Comparison of ENCODE assay signal across 25 mouse cellular contexts in genomic region chr6:116440447-116440846, GRCm38 (mm10). TPM values are rescaled to one million over a fixed set of nuclear protein-coding genes. Genes with fewer than 3 reads are reported as not detected.
A peak's percentile ranks its signal among the peaks of the same experiment; 100 is the strongest.
DNase-seq lines count a peak whose midpoint lies in the region; ATAC-seq lines count a peak whose summit lies in the region.
"Had no signal": no experiment of that assay in that cellular context is flagged by ENCODE, and none has a peak within 500 bp of the region (broad histone marks: within the 10 kb centered on the region; RNA-seq: fewer than 3 reads in every experiment).

No protein-coding gene starts in this region.

- H3K27me3 ChIP-seq in heart, embryonic 12.5 days (replicated peaks), result no peaks in the 10 kb centered on the region
- H3K27me3 ChIP-seq in heart, embryonic 16.5 days (ENCODE audit: control insufficient read depth, insufficient read depth, low read length), result no peaks in the 10 kb centered on the region
- H3K27me3 ChIP-seq: embryonic facial prominence, embryonic 12.5 days; forebrain, embryonic 12.5 days; hindbrain, embryonic 15.5 days; kidney, embryonic 15.5 days had no signal

- peak overlapping the region; percentile 83 for H3K27ac ChIP-seq in heart, embryonic 12.5 days (ENCODE audit: poor library complexity, severe bottlenecking)
- H3K27ac ChIP-seq in heart, embryonic 16.5 days (ENCODE audit: low read length), result peak overlapping the region; percentile 86
- H3K27ac ChIP-seq: embryonic facial prominence, embryonic 12.5 days; forebrain, embryonic 12.5 days; hindbrain, embryonic 15.5 days; kidney, embryonic 15.5 days had no signal

- H3K4me1 ChIP-seq in heart, embryonic 12.5 days (replicated peaks), result peaks cover 19% of the 10 kb centered on the region
- peaks cover 12% of the 10 kb centered on the region for H3K4me1 ChIP-seq in heart, embryonic 16.5 days (ENCODE audit: control insufficient read depth, insufficient read depth, low read length)
- H3K4me1 ChIP-seq: embryonic facial prominence, embryonic 12.5 days; forebrain, embryonic 12.5 days; hindbrain, embryonic 15.5 days; kidney, embryonic 15.5 days had no signal

- peak overlapping the region; percentile 13 for H3K4me2 ChIP-seq in heart, embryonic 12.5 days
- H3K4me2 ChIP-seq in heart, embryonic 16.5 days (ENCODE audit: low read depth, low read length), result peak overlapping the region; percentile 45
- H3K4me2 ChIP-seq: embryonic facial prominence, embryonic 12.5 days; forebrain, embryonic 12.5 days; hindbrain, embryonic 15.5 days; kidney, embryonic 15.5 days had no signal

- intact Hi-C loops in heart, postnatal 36 days (cut with DNase I), result no loop called here

- H3K36me3 ChIP-seq in heart, embryonic 12.5 days, result no peaks in the 10 kb centered on the region
- H3K36me3 ChIP-seq in heart, embryonic 16.5 days (ENCODE audit: control insufficient read depth, insufficient read depth), result no peaks in the 10 kb centered on the region
- H3K36me3 ChIP-seq: embryonic facial prominence, embryonic 12.5 days; forebrain, embryonic 12.5 days; hindbrain, embryonic 15.5 days; kidney, embryonic 15.5 days had no signal

- H3K9me3 ChIP-seq in heart, embryonic 12.5 days (replicated peaks), result no peaks in the 10 kb centered on the region
- peaks cover 10% of the 10 kb centered on the region for H3K9me3 ChIP-seq in heart, embryonic 16.5 days (replicated peaks; ENCODE audit: control insufficient read depth, low read length)
- H3K9me3 ChIP-seq: embryonic facial prominence, embryonic 12.5 days; forebrain, embryonic 12.5 days; hindbrain, embryonic 15.5 days; kidney, embryonic 15.5 days had no signal

- WGBS in heart, embryonic 12.5 days, result 65% methylated on average over 4 of the region's 4 CpGs
- 54% methylated on average over 4 of the region's 4 CpGs for WGBS in heart, embryonic 16.5 days

- DNase-seq in heart, adult 11 months, result peak; percentile 86
- no peak for DNase-seq in heart, adult 18-20 months
- DNase-seq in heart, postnatal 36 days, result no peak
- no peak for DNase-seq in left cerebral cortex, adult 11 months (ENCODE audit: low spot score)
- no peak for DNase-seq in urinary bladder, postnatal 14 days (ENCODE audit: low spot score)
- DNase-seq: adrenal gland, postnatal 14 days; B cell, adult 2 months; cerebellum, adult 11-12 months; cerebellum, adult 9-10 months; cerebellum, postnatal 25 days; gastrocnemius, postnatal 10 days; kidney, adult 2 months had no signal

- no peak overlapping the region for H3K4me3 ChIP-seq in heart, embryonic 12.5 days
- no peak overlapping the region for H3K4me3 ChIP-seq in heart, embryonic 16.5 days (ENCODE audit: low read length)
- H3K4me3 ChIP-seq: embryonic facial prominence, embryonic 12.5 days; forebrain, embryonic 12.5 days; hindbrain, embryonic 15.5 days; kidney, embryonic 15.5 days had no signal

- no peak overlapping the region for H3K9ac ChIP-seq in heart, embryonic 12.5 days
- no peak overlapping the region for H3K9ac ChIP-seq in heart, embryonic 16.5 days (ENCODE audit: low read length)
- H3K9ac ChIP-seq: embryonic facial prominence, embryonic 12.5 days; forebrain, embryonic 12.5 days; hindbrain, embryonic 15.5 days; kidney, embryonic 15.5 days had no signal

- ATAC-seq in heart, embryonic 12.5 days (ENCODE audit: insufficient number of reproducible peaks, low FRiP score), result no peak
- peak; percentile 23; the same call in 1 of the 2 replicates for ATAC-seq in heart, embryonic 16.5 days (replicated peaks; ENCODE audit: extremely low read depth, insufficient read depth, low FRiP score)
- ATAC-seq: forebrain, embryonic 16.5 days; intestine, embryonic 16.5 days had no signal

RNA-seq across cellular contexts. Expression of gene Alox5, which starts 20.5 kb away (rescaled TPM):
- total RNA-seq in heart, adult 18-20 months (2021), result 10 to 100 TPM; 11.8 to 13.9 TPM
- polyA plus RNA-seq in heart, embryonic 12.5 days (2016; fragmentation: Nextera tagmentation; extraction: Ambion mirVana), result 2.6 and 2.7 TPM in 2 replicates
- total RNA-seq in heart, postnatal 36 days (2021), result 10 to 100 TPM in 1 of 2 experiments, 1 to 10 TPM in 1; 8.6 to 14.9 TPM
- 2.7 and 2.9 TPM in 2 replicates for polyA plus RNA-seq in heart, embryonic 16.5 days (2015; fragmentation: Nextera tagmentation; extraction: Ambion mirVana)

RNA-seq across cellular contexts. Expression of gene Olfr211, which starts 48.4 kb away (rescaled TPM):
- total RNA-seq in heart, adult 18-20 months (2021), result not detected
- not detected in 2 replicates for polyA plus RNA-seq in heart, embryonic 12.5 days (2016; fragmentation: Nextera tagmentation; extraction: Ambion mirVana)
- not detected for total RNA-seq in heart, postnatal 36 days (2021)
- polyA plus RNA-seq in heart, embryonic 16.5 days (2015; fragmentation: Nextera tagmentation; extraction: Ambion mirVana), result not detected in 2 replicates
- total RNA-seq: adrenal gland, postnatal 14 days; gastrocnemius, postnatal 10 days; MEL had no signal
- polyA plus RNA-seq: cortical plate, adult 2 months; embryonic facial prominence, embryonic 12.5 days; forebrain, embryonic 12.5 days; forebrain, embryonic 16.5 days; frontal cortex, adult 2 months; gonadal fat pad, adult 2 months; hindbrain, embryonic 11.5 days; hindbrain, embryonic 15.5 days; intestine, embryonic 16.5 days; kidney, adult 2 months; kidney, embryonic 15.5 days had no signal
